8 mouse cellular contexts compared by ENCODE assay signal in genomic region chr11:69151004-69151403, GRCm38 (mm10). TPM values are rescaled to one million over a fixed set of nuclear protein-coding genes. Genes with fewer than 3 reads are reported as not detected.
DNase-seq lines count a peak whose midpoint lies in the region; ATAC-seq and TF ChIP-seq lines count a peak whose summit lies in the region.

No protein-coding gene starts in this region.

- H3K9me3 ChIP-seq in forebrain, embryonic 16.5 days (ENCODE audit: control insufficient read depth, low read length), result no peaks in the 10 kb centered on the region
- H3K9me3 ChIP-seq in liver, embryonic 15.5 days (replicated peaks), result no peaks in the 10 kb centered on the region

- H3K27ac ChIP-seq in gastrocnemius, adult 2 months, result no peak overlapping the region
- H3K27ac ChIP-seq in forebrain, embryonic 16.5 days (ENCODE audit: low read length), result no peak overlapping the region
- no peak overlapping the region for H3K27ac ChIP-seq in liver, embryonic 15.5 days (replicated peaks)

- H3K36me3 ChIP-seq in forebrain, embryonic 16.5 days (ENCODE audit: control insufficient read depth, insufficient read depth), result no peaks in the 10 kb centered on the region
- H3K36me3 ChIP-seq in liver, embryonic 15.5 days (replicated peaks), result no peaks in the 10 kb centered on the region

- DNase-seq in gastrocnemius, adult 2 months, result no peak
- DNase-seq in gastrocnemius, postnatal 10 days, result no peak
- peak; percentile 15 for DNase-seq in 3T3-L1 (ENCODE audit: low read depth, low spot score)
- no peak for DNase-seq in adrenal gland, postnatal 10 days
- DNase-seq in thymus, postnatal 0 days (ENCODE audit: low spot score), result no peak
- DNase-seq in testis, postnatal 14 days (ENCODE audit: low spot score), result no peak

- H3K27me3 ChIP-seq in forebrain, embryonic 16.5 days (replicated peaks; ENCODE audit: control insufficient read depth, insufficient read depth, low read length), result no peaks in the 10 kb centered on the region; the same call in 1 of the 2 replicates
- H3K27me3 ChIP-seq in liver, embryonic 15.5 days, result peaks cover 35% of the 10 kb centered on the region

- peak overlapping the region; percentile 56 for H3K4me3 ChIP-seq in gastrocnemius, adult 2 months
- H3K4me3 ChIP-seq in forebrain, embryonic 16.5 days (replicated peaks; ENCODE audit: low read length), result no peak overlapping the region
- H3K4me3 ChIP-seq in liver, embryonic 15.5 days (replicated peaks), result no peak overlapping the region

- 69% methylated on average over 6 of the region's 6 CpGs for WGBS in forebrain, embryonic 16.5 days
- WGBS in liver, embryonic 15.5 days (ENCODE audit: insufficient replicate concordance), result 63% methylated on average over 6 of the region's 6 CpGs

- intact Hi-C loops in gastrocnemius, adult 2 months (cut with DNase I), result no loop called here

- peak overlapping the region; percentile 28; the same call in 1 of the 2 replicates for H3K4me2 ChIP-seq in forebrain, embryonic 16.5 days (ENCODE audit: low read length)
- H3K4me2 ChIP-seq in liver, embryonic 15.5 days, result peak overlapping the region; percentile 29; the same call in 1 of the 2 replicates

- H3K4me1 ChIP-seq in forebrain, embryonic 16.5 days (replicated peaks; ENCODE audit: control insufficient read depth, insufficient read depth, low read length), result no peaks in the 10 kb centered on the region
- H3K4me1 ChIP-seq in liver, embryonic 15.5 days (replicated peaks), result 0 out of 2 replicates have a peak, but pooled peaks cover 7% of the 10 kb centered on the region

- H3K9ac ChIP-seq in forebrain, embryonic 16.5 days (replicated peaks; ENCODE audit: low read depth, low read length), result no peak overlapping the region
- no peak overlapping the region for H3K9ac ChIP-seq in liver, embryonic 15.5 days

- ATAC-seq in forebrain, embryonic 16.5 days, result no peak
- ATAC-seq in liver, embryonic 15.5 days (ENCODE audit: insufficient read depth), result no peak

- no peak for TF ChIP-seq CTCF in gastrocnemius, adult 2 months (IDR thresholded peaks at IDR 0.05)

RNA-seq across cellular contexts. Expression of gene Alox12b, which starts 5.8 kb away (rescaled TPM):
- total RNA-seq in gastrocnemius, adult 2 months (2021), result not detected
- not detected for total RNA-seq in gastrocnemius, postnatal 10 days (2021)
- 0.12 TPM in 1 of 2 replicates, not detected in the other for polyA plus RNA-seq in forebrain, embryonic 16.5 days (2015; fragmentation: Nextera tagmentation; extraction: Ambion mirVana)
- not detected in 2 replicates for polyA plus RNA-seq in liver, embryonic 15.5 days (2015; fragmentation: Nextera tagmentation; extraction: Ambion mirVana)
- not detected for total RNA-seq in adrenal gland, postnatal 10 days (2021)
- 0.44 and 0.49 TPM in 2 replicates for polyA plus RNA-seq in thymus, postnatal 0 days (2015; fragmentation: Nextera tagmentation; extraction: Ambion mirVana)

RNA-seq across cellular contexts. Expression of gene Aloxe3, which starts 25.3 kb away (rescaled TPM):
- not detected for total RNA-seq in gastrocnemius, adult 2 months (2021)
- total RNA-seq in gastrocnemius, postnatal 10 days (2021), result under 1 TPM in 1 of 2 experiments, not detected in 1; 0.27 TPM
- 2.8 and 3.5 TPM in 2 replicates for polyA plus RNA-seq in forebrain, embryonic 16.5 days (2015; fragmentation: Nextera tagmentation; extraction: Ambion mirVana)
- polyA plus RNA-seq in liver, embryonic 15.5 days (2015; fragmentation: Nextera tagmentation; extraction: Ambion mirVana), result 0.13 TPM in 1 of 2 replicates, not detected in the other
- total RNA-seq in adrenal gland, postnatal 10 days (2021), result under 1 TPM; 0.60 to 0.76 TPM
- 0.62 and 0.73 TPM in 2 replicates for polyA plus RNA-seq in thymus, postnatal 0 days (2015; fragmentation: Nextera tagmentation; extraction: Ambion mirVana)

RNA-seq across cellular contexts. Expression of gene 9130213A22Rik, which starts 28.6 kb away (rescaled TPM):
- under 1 TPM in 1 of 2 experiments, not detected in 1; 0.20 TPM for total RNA-seq in gastrocnemius, adult 2 months (2021)
- under 1 TPM; 0.27 to 0.49 TPM for total RNA-seq in gastrocnemius, postnatal 10 days (2021)
- 0.39 and 0.71 TPM in 2 replicates for polyA plus RNA-seq in forebrain, embryonic 16.5 days (2015; fragmentation: Nextera tagmentation; extraction: Ambion mirVana)
- polyA plus RNA-seq in liver, embryonic 15.5 days (2015; fragmentation: Nextera tagmentation; extraction: Ambion mirVana), result 0.07 TPM in 1 of 2 replicates, not detected in the other
- total RNA-seq in adrenal gland, postnatal 10 days (2021), result under 1 TPM; 0.48 to 0.66 TPM
- 0.49 and 0.64 TPM in 2 replicates for polyA plus RNA-seq in thymus, postnatal 0 days (2015; fragmentation: Nextera tagmentation; extraction: Ambion mirVana)

RNA-seq across cellular contexts. Expression of gene Hes7, which starts 30.8 kb away (rescaled TPM):
- total RNA-seq in gastrocnemius, adult 2 months (2021), result not detected
- not detected for total RNA-seq in gastrocnemius, postnatal 10 days (2021)
- 0.26 and 0.67 TPM in 2 replicates for polyA plus RNA-seq in forebrain, embryonic 16.5 days (2015; fragmentation: Nextera tagmentation; extraction: Ambion mirVana)
- 0.12 and 0.18 TPM in 2 replicates for polyA plus RNA-seq in liver, embryonic 15.5 days (2015; fragmentation: Nextera tagmentation; extraction: Ambion mirVana)
- under 1 TPM; 0.18 to 0.36 TPM for total RNA-seq in adrenal gland, postnatal 10 days (2021)
- polyA plus RNA-seq in thymus, postnatal 0 days (2015; fragmentation: Nextera tagmentation; extraction: Ambion mirVana), result 0.39 and 0.71 TPM in 2 replicates

RNA-seq across cellular contexts. Expression of gene Alox8, which starts 46.6 kb away (rescaled TPM):
- total RNA-seq in gastrocnemius, adult 2 months (2021), result not detected
- total RNA-seq in gastrocnemius, postnatal 10 days (2021), result under 1 TPM in 1 of 2 experiments, not detected in 1; 0.09 TPM
- 0.29 TPM in 1 of 2 replicates, not detected in the other for polyA plus RNA-seq in forebrain, embryonic 16.5 days (2015; fragmentation: Nextera tagmentation; extraction: Ambion mirVana)
- polyA plus RNA-seq in liver, embryonic 15.5 days (2015; fragmentation: Nextera tagmentation; extraction: Ambion mirVana), result 0.05 and 0.06 TPM in 2 replicates
- total RNA-seq in adrenal gland, postnatal 10 days (2021), result not detected
- polyA plus RNA-seq in thymus, postnatal 0 days (2015; fragmentation: Nextera tagmentation; extraction: Ambion mirVana), result 0.14 and 0.17 TPM in 2 replicates
